Mouse (Mus musculus) liver, adult 2 months (tissue): ENCODE data around the gene Hist1h2bm. TPM values are rescaled to one million over a fixed set of nuclear protein-coding genes. Genes with fewer than 3 reads are reported as not detected.

Experiments
- DNase-seq: peaks from one replicate; pipeline ENCODE4 v3.0.0-alpha.2; 2011; ENCODE audit warnings: low read depth, low spot score; ENCODE audit errors: extremely low read depth
- H3K27ac ChIP-seq: fragments of 200-500 bp; replicated peaks from 2 replicates; pipeline ENCODE4 v1.5.1; 2012; ENCODE audit warnings: low read depth, mild to moderate bottlenecking, control low read depth, inconsistent platforms, low read length; ENCODE audit not compliant: insufficient read depth
- H3K27me3 ChIP-seq: fragments of 200-500 bp; 2 replicates; pipeline ENCODE4 v1.6.1; 2012; ENCODE audit warnings: mild to moderate bottlenecking, moderate library complexity, low read length, inconsistent platforms; ENCODE audit not compliant: control insufficient read depth, insufficient read depth
- H3K36me3 ChIP-seq: fragments of 200-500 bp; 2 replicates; pipeline ENCODE4 v1.6.1; 2012; ENCODE audit warnings: low read length, inconsistent platforms; ENCODE audit not compliant: control insufficient read depth, insufficient read depth
- H3K4me1 ChIP-seq: fragments of 200-500 bp; 2 replicates; pipeline ENCODE4 v1.6.1; 2011; ENCODE audit warnings: low read length; ENCODE audit not compliant: control insufficient read depth, insufficient read depth
- H3K4me3 ChIP-seq: fragments of 200-500 bp; 2 replicates; pipeline ENCODE4 v1.5.1; 2011; ENCODE audit warnings: low read depth, mild to moderate bottlenecking, control low read depth, low read length, moderate library complexity; ENCODE audit not compliant: insufficient read depth
- H3K79me2 ChIP-seq: fragments of 200-500 bp; 2 replicates; pipeline ENCODE4 v1.6.1; 2012; ENCODE audit warnings: inconsistent platforms, mild to moderate bottlenecking, low read length, moderate library complexity; ENCODE audit not compliant: control insufficient read depth, insufficient read depth
- H3K9ac ChIP-seq: fragments of 200-500 bp; 2 replicates; pipeline ENCODE4 v1.6.1; 2012; ENCODE audit warnings: low read depth, mild to moderate bottlenecking, control low read depth, inconsistent platforms, low read length
- CTCF ChIP-seq: fragments of 200-500 bp; IDR thresholded peaks from 2 replicates; pipeline ENCODE4 v1.5.1; 2011; ENCODE audit warnings: low read depth, low read length, control low read depth
- POLR2A ChIP-seq: fragments of 200-500 bp; IDR thresholded peaks from 2 replicates; pipeline ENCODE4 v1.6.1; 2011; ENCODE audit warnings: low read length, control low read depth; ENCODE audit not compliant: insufficient read depth; ENCODE audit errors: extremely low read depth
- whole genome bisulfite sequencing: fragments of 180-500 bp; shearing (Covaris S2); methylation state at CpG from one replicate; pipeline ENCODE4 v1.1.7; 2018; 5-methylcytosine and 5-hydroxymethylcytosine counted together
- polyA plus RNA-seq: library from polyadenylated mRNA; depleted of rRNA; stranded (reverse); fragments of >200 nt; gene quantifications from 2 replicates; pipeline ENCODE4 v1.2.3, GENCODE M21; 2012
- total RNA-seq: library from RNA; depleted of rRNA; stranded (reverse); fragments of >200 nt; gene quantifications from 2 replicates; pipeline ENCODE4 v1.2.3, GENCODE M21; 2014

Gene Hist1h2bm
- total and polyA plus RNA-seq, 2 experiments = 2.8 TPM; not detected in 1

DNA sequence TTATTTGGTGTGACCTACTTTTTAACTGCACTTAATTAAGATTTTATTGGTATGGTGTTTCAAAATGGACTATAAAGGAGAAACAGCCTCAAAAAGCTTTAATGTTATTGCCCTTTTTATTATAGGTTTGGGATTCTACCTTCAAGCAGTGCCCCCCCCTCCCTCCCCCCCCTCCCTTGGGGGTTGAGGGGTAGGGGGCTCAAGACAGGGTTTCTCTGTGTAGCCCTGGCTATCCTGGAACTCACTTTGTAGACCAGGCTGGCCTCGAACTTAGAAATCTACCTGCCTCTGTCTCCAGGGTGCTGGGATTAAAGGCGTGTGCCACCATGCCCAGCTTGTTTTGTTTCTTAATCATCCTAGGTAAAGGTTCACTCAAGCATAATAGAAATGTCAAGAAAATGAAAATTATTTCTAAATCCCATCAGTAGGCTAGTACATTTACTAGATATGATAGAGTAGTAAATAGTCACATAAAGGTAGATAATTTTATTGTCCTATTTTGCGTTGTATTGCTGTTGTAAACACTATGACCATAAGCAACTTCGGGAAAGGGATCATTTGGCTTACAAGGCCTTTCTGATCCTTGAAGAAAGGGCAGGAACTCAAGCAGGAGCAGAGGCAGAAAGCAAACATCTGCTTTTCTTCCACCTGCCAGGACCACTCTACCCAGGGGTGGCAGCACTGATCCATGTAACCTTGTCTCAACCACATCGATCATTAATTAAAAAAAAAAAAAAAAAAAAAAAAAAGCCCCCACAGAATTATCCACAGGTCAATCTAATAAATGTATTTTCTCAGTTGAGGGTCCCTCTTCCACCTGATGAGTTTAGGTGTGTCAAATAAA lies 1.4 kb downstream of the Hist1h2bm start:
- H3K79me2 ChIP-seq = no peaks in the 10 kb centered on the region
- 55% methylated on average over 5 of the region's 5 CpGs for WGBS
- peaks cover 9% of the 10 kb centered on the region; the same call in 1 of the 2 replicates for H3K4me1 ChIP-seq
- no peaks in the 10 kb centered on the region for H3K27me3 ChIP-seq
- H3K36me3 ChIP-seq = no peaks in the 10 kb centered on the region
- H3K9ac ChIP-seq = no peak overlapping the region
- TF ChIP-seq POLR2A (no peak), CTCF (no peak)
- H3K27ac ChIP-seq = no peak overlapping the region
- no peak for DNase-seq
- H3K4me3 ChIP-seq = no peak overlapping the region

DNA sequence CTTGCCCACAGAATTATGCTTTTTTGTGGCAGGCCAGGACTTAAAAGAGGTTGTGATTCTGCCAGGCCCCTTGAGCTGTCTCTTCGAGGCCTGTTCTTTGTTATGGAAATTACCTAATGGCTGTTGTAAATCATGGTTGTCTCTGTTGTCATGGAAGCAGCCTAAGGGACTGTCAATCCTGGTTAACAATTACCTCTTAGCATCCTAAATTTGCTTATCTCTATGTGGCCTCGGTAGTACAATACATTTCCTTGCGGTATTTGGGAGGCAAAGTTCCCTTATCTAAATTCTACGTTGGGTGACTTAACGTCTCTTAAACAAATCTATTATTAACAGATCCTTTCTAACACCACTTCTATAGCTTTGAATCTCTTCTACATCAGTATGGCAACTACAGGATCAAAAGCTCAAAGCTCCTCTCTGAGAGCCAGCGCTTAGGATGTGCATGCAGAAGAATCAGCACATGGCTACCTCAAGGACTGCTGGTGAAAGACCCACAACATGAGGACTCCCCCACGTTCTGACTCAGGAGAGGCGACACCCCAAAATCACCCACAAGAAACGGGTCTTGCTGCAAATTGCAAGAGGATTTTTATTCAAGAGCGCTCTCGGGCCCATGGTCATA lies 6.2 kb downstream of the Hist1h2bm start:
- no peaks in the 10 kb centered on the region for H3K79me2 ChIP-seq
- no peak overlapping the region for H3K9ac ChIP-seq
- H3K4me1 ChIP-seq = no peaks in the 10 kb centered on the region
- WGBS = 68% methylated on average over 11 of the region's 11 CpGs
- no peak overlapping the region for H3K4me3 ChIP-seq
- TF ChIP-seq CTCF (no peak), POLR2A (no peak)
- no peak overlapping the region for H3K27ac ChIP-seq
- no peak for DNase-seq
- no peaks in the 10 kb centered on the region for H3K36me3 ChIP-seq
- no peaks in the 10 kb centered on the region for H3K27me3 ChIP-seq

DNA sequence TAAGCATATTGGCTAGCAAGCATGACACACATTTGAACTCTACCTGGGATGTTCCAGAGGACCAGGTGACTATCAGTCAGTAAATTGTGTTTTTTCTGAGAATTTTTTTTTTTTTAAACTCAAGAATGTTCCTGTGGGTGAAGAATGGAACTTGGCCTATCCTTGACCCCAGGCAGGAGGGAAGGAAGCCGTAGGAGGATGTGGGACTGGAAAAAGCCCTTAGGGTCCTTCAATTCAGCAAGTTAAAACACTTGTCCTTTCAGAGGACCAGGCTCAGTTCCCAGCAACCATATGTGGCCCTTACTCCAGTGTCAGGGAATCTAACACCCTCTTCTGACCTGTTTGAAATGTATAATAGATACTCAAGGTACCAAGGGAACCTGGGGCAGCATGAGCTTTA lies 7.7 kb downstream of the Hist1h2bm start:
- no peak overlapping the region for H3K9ac ChIP-seq
- WGBS = 70% methylated on average over 1 of the region's 1 CpGs
- peaks cover 2% of the 10 kb centered on the region for H3K4me1 ChIP-seq
- TF ChIP-seq CTCF (no peak), POLR2A (no peak)
- H3K27me3 ChIP-seq = no peaks in the 10 kb centered on the region
- H3K27ac ChIP-seq = no peak overlapping the region
- H3K4me3 ChIP-seq = no peak overlapping the region
- no peaks in the 10 kb centered on the region for H3K36me3 ChIP-seq
- no peak for DNase-seq
- H3K79me2 ChIP-seq = no peaks in the 10 kb centered on the region

DNA sequence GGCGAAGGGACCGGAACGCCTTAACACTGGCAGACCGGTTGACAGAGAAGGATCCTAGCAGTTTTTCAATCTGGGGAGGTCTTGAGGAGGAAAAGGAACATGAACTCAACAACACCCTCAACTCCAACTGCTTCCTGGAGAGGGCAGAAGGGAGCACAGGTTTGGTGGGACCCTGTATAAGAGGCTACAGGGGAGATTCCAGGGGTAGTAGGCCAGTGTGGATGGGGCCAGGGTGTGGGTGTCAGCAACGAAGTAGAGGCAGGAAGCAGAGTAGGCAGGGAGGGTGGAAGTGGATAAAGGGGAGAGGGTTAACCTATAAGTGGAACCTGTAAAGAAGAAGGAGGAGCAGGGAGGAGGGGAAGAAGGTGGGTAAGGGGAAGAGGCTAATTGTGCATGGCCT lies 11.6 kb downstream of the Hist1h2bm start:
- H3K36me3 ChIP-seq = no peaks in the 10 kb centered on the region
- H3K4me1 ChIP-seq = peaks cover 7% of the 10 kb centered on the region
- H3K79me2 ChIP-seq = no peaks in the 10 kb centered on the region
- no peaks in the 10 kb centered on the region for H3K27me3 ChIP-seq
- 85% methylated on average over 5 of the region's 5 CpGs for WGBS
- H3K27ac ChIP-seq = no peak overlapping the region
- no peak for TF ChIP-seq POLR2A
- no peak for TF ChIP-seq CTCF
- no peak overlapping the region for H3K9ac ChIP-seq
- no peak for DNase-seq
- no peak overlapping the region for H3K4me3 ChIP-seq

DNA sequence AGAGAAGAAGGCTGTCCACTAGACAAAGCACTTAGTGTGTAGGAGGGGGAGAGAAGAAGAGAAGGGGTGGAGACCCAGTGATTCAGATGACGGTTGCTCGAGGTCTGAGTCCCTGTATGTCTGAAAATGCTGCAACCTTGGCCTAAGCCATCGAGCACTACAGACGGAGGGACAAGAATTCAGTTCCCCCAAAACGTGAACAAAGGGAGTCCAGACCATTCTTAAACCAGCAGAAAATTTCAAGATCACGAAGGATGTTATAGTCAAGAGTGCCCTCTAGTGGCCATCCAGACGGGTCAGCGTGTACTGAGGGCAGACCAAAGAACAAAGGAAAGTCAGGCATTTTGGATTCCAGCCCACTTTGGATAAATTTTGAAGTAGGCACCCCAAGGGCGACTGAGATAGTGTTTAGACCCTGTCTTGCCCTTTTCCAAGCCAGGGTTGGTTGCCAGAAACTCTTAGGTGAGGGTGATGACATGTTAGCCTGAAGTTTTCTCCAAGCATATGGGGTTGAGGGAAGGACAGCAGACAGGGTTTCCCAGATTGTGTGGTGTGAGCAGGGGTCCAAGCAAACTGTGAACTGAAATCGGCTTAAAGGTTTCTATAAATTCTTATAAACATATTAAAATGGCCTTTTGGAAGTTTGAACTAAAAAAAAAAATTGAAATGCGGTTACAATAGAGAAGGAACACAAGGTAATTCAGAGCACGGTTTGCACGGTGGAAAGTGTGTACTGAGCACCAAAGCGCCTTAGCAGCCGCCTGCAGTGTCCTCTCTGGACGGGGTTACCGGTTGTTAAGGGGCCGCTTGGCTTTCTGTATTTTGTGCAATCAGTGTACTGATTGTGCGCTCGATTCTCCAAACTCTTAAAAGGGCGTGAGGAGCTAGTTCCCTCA lies 12.4 kb downstream of the Hist1h2bm start:
- H3K9ac ChIP-seq = peak overlapping the region; percentile 29; the same call in 1 of the 2 replicates
- H3K27me3 ChIP-seq = no peaks in the 10 kb centered on the region
- TF ChIP-seq POLR2A (no peak), CTCF (peak; percentile 66; the same call in 1 of the 2 replicates)
- H3K4me1 ChIP-seq = peaks cover 7% of the 10 kb centered on the region
- WGBS = 2% methylated on average over 21 of the region's 21 CpGs
- peak; percentile 73 for DNase-seq
- H3K36me3 ChIP-seq = no peaks in the 10 kb centered on the region
- H3K79me2 ChIP-seq = no peaks in the 10 kb centered on the region
- H3K4me3 ChIP-seq = peak overlapping the region; percentile 93
- H3K27ac ChIP-seq = 0 out of 2 replicates have a peak overlapping the region, but pooled peaks have one; percentile 12
